Mouse (Mus musculus): ENCODE measurements around the gene Hoxa13.

The Hoxa13 gene

DNA sequence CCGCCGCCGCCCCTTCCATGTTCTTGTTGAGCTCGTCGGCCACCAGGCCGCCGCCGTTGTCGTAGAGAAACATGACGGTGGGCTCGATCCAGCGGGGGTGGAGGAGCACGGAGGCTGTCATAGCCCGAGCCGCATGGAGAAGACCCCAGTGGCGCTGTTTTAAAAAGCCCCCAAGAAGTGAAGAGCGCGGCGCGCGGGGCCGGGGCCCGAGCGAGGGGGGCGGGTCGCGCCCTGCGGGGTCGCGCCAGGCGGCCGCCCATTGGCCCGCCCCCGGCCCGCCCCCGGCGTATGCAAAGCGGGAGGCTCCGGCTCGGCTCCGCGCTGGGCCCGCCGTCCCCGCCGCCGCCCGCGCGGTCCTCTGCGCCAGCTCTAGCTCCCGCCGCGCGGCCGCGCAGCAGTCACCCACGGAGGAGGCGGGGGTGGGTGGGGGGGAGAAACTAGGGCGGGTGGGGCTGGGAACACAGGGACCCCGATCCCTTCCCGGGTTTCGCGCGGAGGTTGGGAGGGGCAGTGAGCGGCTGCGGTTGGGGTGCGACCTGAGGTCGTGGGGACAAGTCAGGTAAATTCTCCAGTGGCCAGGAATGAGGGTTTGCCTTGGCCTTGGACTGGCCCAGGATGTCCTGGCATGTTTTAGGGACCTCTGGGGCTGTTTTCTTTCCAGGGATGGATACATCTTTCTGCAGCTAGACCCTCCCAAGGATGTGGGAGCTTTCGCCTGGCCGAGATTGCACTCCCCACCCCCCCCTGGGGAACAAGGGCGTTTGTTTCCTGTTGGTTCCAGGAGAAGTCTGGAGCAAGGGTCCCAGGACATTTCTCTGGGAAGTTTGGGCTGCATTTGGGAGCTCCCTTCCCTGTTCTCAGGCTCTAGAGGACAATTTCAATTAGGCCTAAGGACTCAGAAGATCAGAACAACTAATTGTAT is at the start of gene Hoxa13:
Gene Hoxa13 (minus strand): TSS at position 227 of the 922 bp plus-strand sequence.
- no peak for DNase-seq (ENCODE audit: low read depth, low spot score)

DNA sequence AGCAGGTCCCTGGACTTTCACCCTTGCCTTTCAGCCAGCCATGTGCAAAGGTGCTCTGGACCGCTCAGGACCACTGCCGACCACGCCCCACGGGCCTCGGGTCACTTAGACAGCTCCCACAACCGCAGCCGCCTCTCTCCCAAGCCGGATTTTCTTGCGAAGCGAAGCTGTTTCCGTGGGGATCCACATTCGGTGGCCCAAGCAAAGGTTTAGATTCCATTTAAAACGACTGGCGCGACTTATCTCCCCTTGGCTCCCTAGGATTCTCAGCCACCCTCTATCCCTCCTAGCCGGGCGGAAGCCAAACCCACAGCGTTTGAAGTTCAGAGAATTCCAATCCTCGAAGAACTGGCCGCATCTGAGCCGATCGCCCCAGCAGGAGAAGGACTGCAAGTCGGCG is 49.7 kb upstream of the Hoxa13 start:
- no peak for DNase-seq (ENCODE audit: low read depth, low spot score)

DNA sequence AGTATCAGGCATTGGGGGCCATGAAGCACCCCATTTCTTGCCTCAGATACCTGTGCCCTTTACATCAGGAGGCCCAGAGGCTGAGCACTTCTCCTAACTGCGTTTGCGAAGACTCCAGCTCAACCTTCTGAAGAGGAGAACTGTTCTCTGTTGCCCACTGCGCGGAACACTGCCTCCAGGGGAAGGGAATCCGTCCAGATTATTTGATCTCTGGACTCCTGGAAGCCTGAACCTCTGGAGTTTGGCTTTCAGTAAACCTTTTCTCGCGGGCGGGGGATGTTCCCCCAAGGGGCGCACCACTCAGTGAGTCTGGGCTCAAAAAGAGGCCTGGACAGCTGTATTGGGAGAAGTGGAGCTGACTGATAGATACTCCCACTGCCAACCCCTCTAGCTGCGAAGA is 49.1 kb upstream of the Hoxa13 start:
- no peak for DNase-seq (ENCODE audit: low read depth, low spot score)

DNA sequence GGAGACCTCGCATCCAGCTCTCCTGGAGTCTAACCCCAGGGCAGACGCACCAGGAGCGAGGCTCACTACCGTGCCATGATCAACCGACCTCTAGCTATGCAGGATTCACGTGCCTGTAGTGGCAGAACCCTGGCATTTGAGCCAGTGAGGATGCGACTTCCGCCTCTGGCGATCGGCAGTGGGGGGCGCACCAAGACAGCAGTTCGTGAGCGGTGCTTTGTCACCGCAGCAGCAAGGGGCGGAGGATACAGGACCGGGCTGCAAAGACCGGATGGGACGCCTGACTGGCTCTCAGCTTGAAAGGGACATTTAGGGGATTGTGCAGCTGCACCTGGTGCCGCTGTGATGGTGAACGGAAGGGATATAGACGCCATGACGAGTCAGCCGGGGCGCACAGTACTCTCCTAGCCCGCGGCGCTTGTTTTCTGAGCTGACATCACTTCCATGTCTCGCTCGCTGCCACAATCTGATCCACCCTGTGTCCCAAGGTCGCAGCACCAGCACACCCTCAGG is 45.3 kb upstream of the Hoxa13 start:
- no peak for DNase-seq (ENCODE audit: low read depth, low spot score)

DNA sequence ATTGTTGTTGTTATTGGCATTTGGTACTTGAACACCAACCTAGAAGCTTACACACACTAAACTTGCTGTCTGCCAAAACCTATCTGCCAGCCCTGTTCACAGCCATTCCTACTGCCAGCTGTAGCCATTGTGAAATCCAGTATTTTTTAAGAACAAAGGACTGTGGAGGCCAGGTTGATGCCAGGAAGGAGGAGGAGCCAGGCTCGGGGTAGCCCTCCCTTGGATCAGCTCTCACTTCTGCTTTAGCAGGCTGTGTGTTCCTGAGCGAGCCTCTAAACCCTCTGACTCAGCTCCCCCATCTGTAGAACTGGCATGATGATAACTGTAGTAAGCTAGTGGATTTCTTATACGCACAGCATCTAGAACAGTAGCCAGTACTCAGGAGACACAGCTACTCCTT is 42.7 kb upstream of the Hoxa13 start:
- no peak for DNase-seq (ENCODE audit: low read depth, low spot score)

DNA sequence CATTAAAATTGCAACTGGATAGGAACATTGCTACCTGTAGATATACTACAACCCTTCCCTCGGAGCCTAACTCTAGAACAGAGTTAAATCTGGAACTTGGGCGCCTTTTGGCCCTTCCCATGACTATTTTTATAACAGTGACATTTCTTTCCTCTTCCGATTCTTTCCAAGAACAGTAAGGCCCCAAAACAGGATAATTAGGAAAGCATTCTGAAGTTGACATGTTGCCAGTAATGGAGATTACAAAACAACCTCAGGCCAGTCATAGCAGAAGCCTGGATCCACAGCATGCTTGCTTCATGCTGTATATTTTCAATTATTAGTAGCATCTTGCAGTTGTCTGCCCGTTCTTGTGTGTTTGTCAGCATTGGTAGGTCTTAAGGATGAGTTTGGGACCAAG is 40.1 kb upstream of the Hoxa13 start:
- DNase-seq (ENCODE audit: low read depth, low spot score): no peak

DNA sequence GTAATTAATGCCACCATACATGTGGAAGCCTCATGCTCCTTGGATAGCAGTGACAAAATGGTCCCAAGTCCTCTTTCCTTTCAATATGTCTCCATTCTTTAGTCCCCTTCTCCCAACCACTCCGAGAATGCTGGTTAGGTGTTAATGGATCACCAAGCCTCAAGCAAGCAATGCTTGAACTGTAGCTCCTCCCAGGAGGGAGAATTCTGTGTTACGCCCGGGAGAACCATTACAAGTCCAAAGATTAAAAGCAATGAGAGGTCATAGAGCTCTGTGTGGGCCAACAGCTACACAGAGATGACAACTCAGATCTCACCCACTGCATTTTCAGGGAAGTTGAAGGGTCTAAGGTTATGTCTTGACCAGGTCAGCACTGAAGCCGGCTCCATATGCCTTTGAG is 37.8 kb upstream of the Hoxa13 start:
- DNase-seq (ENCODE audit: low read depth, low spot score): no peak

DNA sequence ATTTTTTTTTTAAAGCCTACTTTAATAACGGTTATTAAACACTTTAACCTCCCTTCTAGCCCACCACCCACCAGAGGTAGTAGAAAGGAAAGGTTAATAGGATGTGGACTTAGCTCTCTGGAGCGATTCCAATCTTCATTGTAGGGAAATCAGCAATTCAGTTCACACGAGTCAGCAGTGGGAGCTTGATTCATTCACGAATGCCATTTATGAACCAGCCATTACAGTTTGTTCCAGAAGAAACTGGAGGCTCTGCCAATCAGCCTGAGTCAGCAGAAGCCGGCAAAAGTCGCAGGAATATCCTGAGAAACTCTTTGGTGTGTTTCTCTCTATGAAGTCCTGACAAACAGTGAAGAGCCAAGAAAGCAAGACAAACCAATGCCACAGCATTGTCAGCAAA is 33.9 kb upstream of the Hoxa13 start:
- no peak for DNase-seq (ENCODE audit: low read depth, low spot score)

DNA sequence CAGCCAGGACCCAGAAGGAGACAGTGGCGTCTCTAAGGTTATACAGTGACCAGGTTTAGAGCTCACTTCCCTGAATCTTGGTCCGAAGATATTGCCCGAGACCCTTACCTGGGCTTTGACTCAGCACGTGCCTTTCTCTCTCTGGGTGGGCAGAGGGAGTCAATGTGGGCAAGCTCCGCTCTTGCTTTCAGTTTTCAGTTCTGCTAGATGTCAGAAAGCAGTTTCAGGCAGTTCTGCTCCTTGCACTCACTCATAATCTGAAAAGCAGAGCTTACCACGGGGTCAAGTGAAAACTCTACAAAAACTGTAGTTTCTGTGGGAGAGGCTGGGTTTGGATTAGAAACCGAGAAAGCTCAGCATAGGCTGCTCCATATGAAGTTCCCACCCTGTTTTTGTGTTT is 31.6 kb upstream of the Hoxa13 start:
- DNase-seq (ENCODE audit: low read depth, low spot score): no peak

DNA sequence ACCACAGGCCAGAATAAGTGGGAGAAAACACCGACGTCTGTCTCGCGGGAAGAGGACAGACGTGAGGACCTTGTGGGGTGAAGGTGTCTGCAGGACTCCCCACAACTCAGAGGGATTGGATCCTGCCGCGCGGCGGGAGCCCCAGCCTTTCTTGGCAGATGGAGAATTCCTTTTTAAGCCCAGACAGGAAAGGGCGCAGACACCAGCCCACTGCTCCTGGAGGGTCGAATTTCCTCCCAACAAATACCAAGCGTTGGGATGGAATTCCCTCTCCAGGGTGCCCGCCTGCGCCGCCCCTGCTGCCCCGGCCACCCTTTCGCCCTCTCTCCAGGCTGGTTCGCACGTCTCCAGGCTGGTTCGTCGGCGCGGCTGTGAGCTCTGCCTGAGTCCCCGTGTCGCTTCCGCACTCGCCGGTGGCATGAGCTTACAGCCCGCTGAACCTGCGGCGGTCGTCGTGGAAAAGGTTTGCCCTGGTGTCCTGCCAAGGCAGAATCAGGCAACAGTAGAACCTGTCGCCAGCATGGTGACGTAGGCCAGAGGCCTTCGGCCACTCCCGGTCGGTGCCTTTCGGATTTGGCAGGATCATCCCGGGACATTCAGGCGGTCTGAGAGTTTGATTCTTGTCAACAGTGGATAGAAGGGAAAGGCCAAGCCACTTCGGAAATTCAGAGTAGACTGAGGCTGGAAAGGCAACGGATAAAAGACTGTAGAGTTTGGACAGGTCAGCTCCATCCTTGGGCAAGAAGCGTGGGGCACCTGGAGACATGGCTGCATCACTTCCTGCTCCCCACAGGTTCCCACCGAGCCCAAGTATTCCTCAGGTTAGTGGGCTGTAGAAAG is 30.6 kb upstream of the Hoxa13 start:
- no peak for DNase-seq (ENCODE audit: low read depth, low spot score)

DNA sequence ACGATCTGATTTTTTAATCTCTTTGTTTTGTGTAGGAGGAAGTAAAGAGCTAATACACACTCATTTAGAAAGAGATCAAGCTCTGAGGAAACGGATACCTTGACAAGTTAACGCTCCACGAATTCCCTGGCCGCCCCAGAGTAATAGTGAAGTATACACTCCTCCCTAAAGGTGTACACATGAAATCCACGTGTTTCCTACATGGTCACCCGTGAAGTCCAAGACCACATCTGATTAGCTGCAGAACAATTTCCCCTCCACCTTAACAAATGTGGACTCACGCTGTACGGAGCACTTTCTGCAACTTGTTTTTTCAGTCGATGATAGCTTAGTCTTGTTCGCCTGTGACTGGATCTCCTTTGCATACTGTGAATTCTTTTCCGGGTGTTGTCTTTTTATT is 29.5 kb upstream of the Hoxa13 start:
- DNase-seq (ENCODE audit: low read depth, low spot score): no peak

DNA sequence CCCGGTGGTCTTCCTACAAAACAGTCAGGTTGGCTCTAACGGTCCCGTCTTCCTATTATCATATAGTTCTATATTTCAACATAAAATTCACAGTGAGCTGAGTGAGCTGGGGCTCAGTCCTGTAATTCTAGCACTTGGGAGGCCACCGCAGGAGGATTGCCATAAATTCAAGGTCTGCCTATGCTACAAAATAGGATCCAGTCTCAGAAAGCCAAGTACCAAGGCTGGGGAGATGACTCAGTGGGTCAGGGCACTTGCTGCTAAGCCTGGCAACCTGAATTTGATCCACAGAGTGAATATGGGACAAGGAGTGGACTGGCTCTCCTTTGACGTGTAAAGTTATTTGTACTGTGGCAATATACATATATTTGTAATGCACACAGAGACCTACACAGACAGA is 23.2 kb upstream of the Hoxa13 start:
- no peak for DNase-seq (ENCODE audit: low read depth, low spot score)

DNA sequence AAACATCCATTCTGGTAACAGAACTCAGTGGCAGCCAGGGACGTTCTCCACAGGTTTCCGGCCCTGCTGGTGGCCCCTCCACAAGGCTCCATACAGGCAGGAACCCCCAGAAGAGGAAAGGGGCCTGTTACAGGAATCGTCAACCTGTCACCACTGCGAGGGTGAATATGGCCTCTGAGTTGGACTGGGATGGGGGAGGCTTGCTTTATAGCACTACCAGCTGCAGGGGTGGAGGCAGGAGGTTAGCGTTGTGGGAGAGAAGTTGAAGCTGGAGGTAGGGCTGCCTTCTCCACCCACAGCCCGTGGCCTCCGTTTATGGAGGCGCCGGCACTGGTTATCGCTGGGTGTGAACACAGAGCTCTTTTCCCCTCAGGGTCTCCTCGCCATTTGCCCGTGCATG is 20.4 kb upstream of the Hoxa13 start:
- no peak for DNase-seq (ENCODE audit: low read depth, low spot score)

DNA sequence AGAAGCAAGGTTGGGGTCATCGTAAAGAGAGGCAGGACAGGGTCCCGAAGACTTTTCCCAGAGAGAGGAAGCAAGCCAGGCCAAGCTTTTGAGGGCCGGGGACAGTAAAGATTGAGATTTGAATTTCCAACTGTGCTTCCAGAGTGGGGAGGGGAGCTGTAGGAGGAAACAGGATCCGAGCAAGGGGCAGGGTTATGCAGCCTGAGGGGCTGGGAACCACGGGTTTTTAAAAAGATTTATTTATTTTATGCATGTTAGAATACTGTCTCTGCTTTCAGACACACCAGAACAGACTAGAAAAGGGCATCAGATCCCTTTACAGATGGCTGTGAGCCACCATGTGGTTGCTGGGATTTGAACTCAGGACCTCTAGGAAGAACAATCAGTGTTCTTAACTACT is 16.2 kb upstream of the Hoxa13 start:
- no peak for DNase-seq (ENCODE audit: low read depth, low spot score)

DNA sequence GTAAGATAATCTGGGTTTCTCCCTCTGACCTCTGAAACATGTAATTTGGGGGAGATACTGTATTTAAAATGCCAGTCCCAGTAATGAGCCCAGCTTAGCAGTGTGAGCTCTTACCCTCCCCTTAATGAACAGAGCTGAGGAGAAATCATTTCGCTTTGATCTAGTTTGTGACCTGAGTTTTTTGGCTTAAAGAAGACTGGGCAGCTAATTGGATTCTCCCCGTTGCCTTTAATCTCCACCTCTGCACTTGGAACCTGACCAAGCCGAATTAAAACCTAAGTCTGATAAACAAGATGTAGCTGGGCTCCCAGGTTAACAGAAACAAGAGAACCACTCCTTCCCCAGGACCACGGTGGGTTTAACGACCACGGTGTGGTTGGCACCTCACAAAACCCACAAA is 15.7 kb upstream of the Hoxa13 start:
- no peak for DNase-seq (ENCODE audit: low read depth, low spot score)

DNA sequence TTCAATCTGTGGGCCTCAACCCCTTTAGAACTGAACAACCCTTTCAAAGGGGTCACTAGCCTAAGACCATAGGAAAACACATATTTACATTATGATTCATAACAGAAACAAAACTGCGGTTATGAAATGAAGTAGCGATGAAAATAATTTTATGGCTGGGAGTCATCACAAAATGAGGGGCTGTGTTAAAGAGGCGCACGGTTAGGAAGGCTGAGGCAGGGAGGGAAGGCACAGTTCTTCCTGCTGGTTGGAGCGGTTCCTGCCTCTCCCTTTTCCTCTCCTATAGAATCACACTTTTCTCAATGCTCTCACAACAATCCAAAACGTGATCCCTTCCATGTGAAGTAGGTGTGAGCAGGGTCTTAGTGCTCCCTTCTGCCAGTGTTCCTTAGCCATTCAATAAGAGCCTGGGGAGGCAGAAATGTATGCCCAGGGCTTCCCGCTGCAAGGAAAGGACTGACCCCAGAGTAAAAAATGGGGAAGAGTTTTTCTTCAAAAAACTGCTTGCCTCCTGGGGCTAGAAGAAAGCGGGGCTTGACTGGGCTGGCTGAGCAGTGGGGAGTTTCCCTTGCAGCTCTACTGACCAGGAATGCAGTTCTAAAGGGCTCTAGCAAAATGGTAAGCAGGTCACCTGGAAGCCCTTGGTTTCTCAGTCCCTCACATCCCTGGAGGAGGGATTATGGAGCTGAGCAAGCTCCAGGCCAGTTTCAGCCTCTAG is 15.0 kb upstream of the Hoxa13 start:
- no peak for DNase-seq (ENCODE audit: low read depth, low spot score)

DNA sequence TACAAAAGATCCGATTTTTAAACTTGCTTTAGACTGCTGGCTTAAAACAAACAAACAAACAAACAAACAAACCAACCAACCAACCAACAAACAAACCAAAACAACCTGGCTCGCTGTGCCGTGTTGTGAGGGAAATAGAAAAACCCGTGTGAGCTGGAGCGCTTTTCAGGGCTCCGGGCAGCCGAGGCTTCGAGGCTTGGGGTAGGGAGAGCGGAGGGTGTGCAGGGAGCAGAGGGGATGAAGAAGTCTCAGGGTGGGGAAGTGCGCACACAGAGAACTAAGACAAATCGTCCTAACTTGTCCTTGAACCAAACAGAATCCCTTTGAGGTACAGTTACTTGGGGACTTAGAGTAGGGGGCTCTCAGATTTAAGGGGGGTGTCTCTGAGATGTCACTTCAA is 13.9 kb upstream of the Hoxa13 start:
- no peak for DNase-seq (ENCODE audit: low read depth, low spot score)

DNA sequence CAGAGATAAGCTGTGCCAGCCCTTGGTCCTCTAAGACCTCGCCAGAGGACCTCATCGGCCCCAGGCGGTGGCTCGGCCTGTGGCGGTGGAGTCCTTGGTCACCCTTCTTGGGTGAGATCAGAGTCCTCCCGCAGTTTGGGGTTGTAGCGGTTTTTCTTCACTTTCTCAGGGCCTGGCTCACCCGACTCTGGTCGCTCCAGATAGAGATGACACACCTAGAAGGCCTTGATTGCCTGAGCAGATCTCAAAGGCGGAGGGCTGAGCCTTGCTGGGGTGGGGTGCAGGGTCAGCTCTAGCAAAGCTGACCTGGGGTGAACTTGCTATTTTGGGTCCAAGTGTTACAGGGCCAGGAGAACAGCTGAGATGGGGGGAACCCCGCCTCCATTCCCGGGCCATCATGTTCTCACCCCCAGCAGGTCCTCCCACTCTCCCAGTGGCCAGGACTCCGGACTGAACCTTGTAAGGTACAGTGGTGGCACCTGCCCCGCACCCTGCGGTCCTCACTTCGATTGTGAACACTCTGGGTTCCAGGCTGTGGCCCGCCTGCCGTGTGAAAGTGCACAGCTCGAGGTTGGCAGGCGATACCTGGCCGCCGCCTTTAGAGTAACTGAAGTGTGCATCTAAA is 13.1 kb upstream of the Hoxa13 start:
- no peak for DNase-seq (ENCODE audit: low read depth, low spot score)

DNA sequence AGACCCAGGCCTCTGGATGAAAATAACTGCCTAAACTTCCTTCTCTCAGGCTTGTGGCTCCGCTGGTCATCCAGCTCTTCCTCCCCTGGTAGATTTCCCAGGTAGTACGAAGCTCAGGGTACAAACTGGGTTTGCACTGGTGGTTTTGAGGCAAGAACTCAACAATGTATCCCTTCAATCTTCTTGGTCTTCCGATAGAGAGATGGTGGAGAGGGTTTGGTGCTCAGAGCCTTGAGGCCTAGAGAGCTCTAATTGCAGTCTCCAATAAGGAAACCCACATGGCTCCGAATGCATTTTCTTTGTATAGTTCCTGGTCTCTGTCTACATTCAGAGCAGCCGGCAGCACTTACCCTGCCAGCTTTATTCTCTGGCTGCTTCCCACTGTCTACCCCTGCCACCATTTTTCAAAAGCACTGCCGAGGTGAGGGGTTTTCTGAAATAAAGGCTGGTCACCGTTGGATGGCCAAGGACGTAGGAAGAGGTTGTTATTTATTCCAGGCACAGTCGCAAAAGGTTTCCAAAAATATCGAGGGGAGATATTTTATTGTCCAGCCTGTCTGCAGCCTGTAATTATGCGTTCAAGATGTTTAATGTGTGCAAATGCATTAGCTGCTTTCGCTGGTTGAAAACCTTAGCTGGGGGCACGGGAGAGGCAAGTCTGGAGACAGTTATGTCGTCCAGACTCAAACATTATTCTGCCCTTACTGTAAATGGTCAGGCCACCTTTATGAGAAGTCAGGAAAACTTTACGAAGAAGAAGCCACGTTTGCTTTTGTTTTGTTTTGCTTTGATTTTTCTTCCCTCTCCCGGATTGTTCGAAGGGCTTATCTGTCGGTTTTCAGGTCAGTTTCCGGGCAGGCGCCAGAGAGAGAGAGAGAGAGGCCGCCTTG is 12.3 kb upstream of the Hoxa13 start:
- no peak for DNase-seq (ENCODE audit: low read depth, low spot score)
